Mouse (Mus musculus) forebrain, embryonic 15.5 days (tissue): Measurements from ENCODE around the gene Dazap1. TPM values are rescaled to one million over a fixed set of nuclear protein-coding genes. Genes with fewer than 3 reads are reported as not detected.
"Not testable (repeated sequence)": the region's sequence is repeated elsewhere in the genome, so short reads cannot be mapped to it uniquely, and the experiment has no call there.

ENCODE experiments used
- ATAC-seq: fragments of 200-750 bp; cut with Nextera tagmentation; replicated peaks from 2 replicates; pipeline ENCODE4 v1.8.0; 2017; ENCODE audit warnings: mild to moderate bottlenecking, moderate TSS enrichment, moderate library complexity
- H3K27ac ChIP-seq: fragments of 300-500 bp; sonication (generic); replicated peaks from 2 replicates; pipeline ENCODE4 v1.5.1; 2015; ENCODE audit warnings: mild to moderate bottlenecking, inconsistent platforms
- H3K27me3 ChIP-seq: fragments of 300-500 bp; sonication (generic); 2 replicates; pipeline ENCODE4 v1.6.1; 2015; ENCODE audit warnings: inconsistent platforms
- H3K36me3 ChIP-seq: fragments of 300-500 bp; sonication (generic); 2 replicates; pipeline ENCODE4 v1.6.1; 2015; ENCODE audit warnings: mild to moderate bottlenecking, inconsistent platforms
- H3K4me1 ChIP-seq: fragments of 300-500 bp; sonication (generic); 2 replicates; pipeline ENCODE4 v1.6.1; 2015; ENCODE audit warnings: inconsistent platforms
- H3K4me2 ChIP-seq: fragments of 300-500 bp; sonication (generic); replicated peaks from 2 replicates; pipeline ENCODE4 v1.6.1; 2015; ENCODE audit warnings: mild to moderate bottlenecking, inconsistent platforms
- H3K4me3 ChIP-seq: fragments of 300-500 bp; sonication (generic); 2 replicates; pipeline ENCODE4 v1.5.1; 2015; ENCODE audit warnings: mild to moderate bottlenecking, inconsistent platforms
- H3K9ac ChIP-seq: fragments of 300-500 bp; sonication (generic); replicated peaks from 2 replicates; pipeline ENCODE4 v1.6.1; 2015; ENCODE audit warnings: mild to moderate bottlenecking, inconsistent platforms
- H3K9me3 ChIP-seq: fragments of 300-500 bp; sonication (generic); 2 replicates; pipeline ENCODE4 v1.6.1; 2016; ENCODE audit warnings: inconsistent platforms
- WGBS: fragments of 180-500 bp; shearing (Covaris S2); methylation state at CpG from one replicate; pipeline ENCODE4 v1.1.7; 2015; ENCODE audit warnings: mixed read lengths; 5-methylcytosine and 5-hydroxymethylcytosine counted together
- polyA plus RNA-seq: library from polyadenylated mRNA; unstranded; fragments of >200 nt; fragmentation: Nextera tagmentation; extraction: Ambion mirVana; gene quantifications from 2 replicates; pipeline ENCODE4 v1.2.1, GENCODE M21; 2015

The Dazap1 gene
- polyA plus RNA-seq, 1 experiment from 2014 or later: 70.0 TPM

DNA sequence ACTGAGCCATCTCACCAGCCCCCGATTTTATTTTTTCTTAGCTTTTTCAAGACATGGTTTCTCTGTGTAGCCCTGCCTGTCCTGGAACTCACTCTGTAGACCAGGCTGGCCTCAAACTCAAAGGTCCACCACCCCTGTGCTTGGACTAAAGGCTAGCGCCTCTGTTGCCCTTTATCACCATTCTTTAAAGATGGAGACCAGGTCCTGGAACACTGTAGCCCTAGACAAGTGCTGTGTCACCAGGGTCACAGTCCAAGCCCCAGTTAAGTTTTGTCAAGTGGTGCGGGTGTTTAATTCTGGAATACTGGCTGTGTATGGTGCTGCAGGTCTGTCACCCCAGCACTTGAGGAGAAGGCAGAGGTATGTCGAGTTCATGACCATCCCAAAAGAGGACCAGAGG is 24.3 kb upstream of the Dazap1 start:
- H3K4me3 ChIP-seq: no peak overlapping the region
- H3K27me3 ChIP-seq: no peaks in the 10 kb centered on the region
- H3K27ac ChIP-seq: no peak overlapping the region
- no peak overlapping the region for H3K4me2 ChIP-seq
- H3K9ac ChIP-seq: no peak overlapping the region
- H3K4me1 ChIP-seq: peaks cover 15% of the 10 kb centered on the region
- 90% methylated on average over 4 of the region's 4 CpGs for WGBS
- H3K9me3 ChIP-seq: no peaks in the 10 kb centered on the region
- peaks cover 92% of the 10 kb centered on the region for H3K36me3 ChIP-seq
- no peak for ATAC-seq

- no peak for ATAC-seq
- no peaks in the 10 kb centered on the region for H3K27me3 ChIP-seq
- H3K4me1 ChIP-seq: peaks cover 6% of the 10 kb centered on the region
- no peak overlapping the region for H3K4me2 ChIP-seq
- H3K4me3 ChIP-seq: no peak overlapping the region
- H3K27ac ChIP-seq: no peak overlapping the region
- WGBS: 92% methylated on average over 3 of the region's 3 CpGs
- no peaks in the 10 kb centered on the region for H3K9me3 ChIP-seq
- H3K36me3 ChIP-seq: peaks cover 95% of the 10 kb centered on the region
- H3K9ac ChIP-seq: no peak overlapping the region
Observed at GRCm38 (mm10) chr10:80238306-80238705, 23.0 kb upstream of the Dazap1 start.

DNA sequence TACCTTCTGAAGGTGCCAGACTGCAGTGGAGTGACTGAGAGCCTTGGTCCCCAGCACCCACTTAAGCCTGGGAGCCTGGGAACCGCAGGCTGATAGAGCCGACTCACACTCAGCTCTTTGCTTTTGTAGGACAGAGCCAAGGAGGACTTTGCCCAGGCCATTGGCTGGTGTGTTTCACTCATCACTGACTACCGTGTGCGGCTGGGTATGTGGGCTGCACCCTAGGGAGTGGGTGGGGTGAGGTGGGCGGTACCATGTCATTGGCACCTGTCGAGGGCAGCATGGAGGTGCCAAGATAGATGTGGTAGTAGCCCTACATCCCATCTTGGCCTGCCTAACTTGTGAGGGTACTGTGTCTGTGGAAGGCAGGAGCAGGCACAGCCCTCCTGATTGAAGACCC is 21.5 kb upstream of the Dazap1 start:
- Histone ChIP-seq H3K9ac (no peak overlapping the region), H3K36me3 (peaks cover 90% of the 10 kb centered on the region), H3K4me3 (no peak overlapping the region), H3K4me1 (no peaks in the 10 kb centered on the region), H3K27ac (no peak overlapping the region), H3K27me3 (no peaks in the 10 kb centered on the region), H3K9me3 (no peaks in the 10 kb centered on the region), H3K4me2 (no peak overlapping the region)
- ATAC-seq: no peak
- 93% methylated on average over 6 of the region's 6 CpGs for WGBS

- WGBS: 45% methylated on average over 9 of the region's 9 CpGs
- Histone ChIP-seq H3K36me3 (peaks cover 69% of the 10 kb centered on the region), H3K9me3 (no peaks in the 10 kb centered on the region), H3K27me3 (no peaks in the 10 kb centered on the region), H3K4me3 (no peak overlapping the region), H3K4me2 (no peak overlapping the region), H3K9ac (no peak overlapping the region), H3K4me1 (peaks cover 6% of the 10 kb centered on the region), H3K27ac (no peak overlapping the region)
- ATAC-seq: no peak
Observed at GRCm38 (mm10) chr10:80242088-80242487, 19.2 kb upstream of the Dazap1 start.

DNA sequence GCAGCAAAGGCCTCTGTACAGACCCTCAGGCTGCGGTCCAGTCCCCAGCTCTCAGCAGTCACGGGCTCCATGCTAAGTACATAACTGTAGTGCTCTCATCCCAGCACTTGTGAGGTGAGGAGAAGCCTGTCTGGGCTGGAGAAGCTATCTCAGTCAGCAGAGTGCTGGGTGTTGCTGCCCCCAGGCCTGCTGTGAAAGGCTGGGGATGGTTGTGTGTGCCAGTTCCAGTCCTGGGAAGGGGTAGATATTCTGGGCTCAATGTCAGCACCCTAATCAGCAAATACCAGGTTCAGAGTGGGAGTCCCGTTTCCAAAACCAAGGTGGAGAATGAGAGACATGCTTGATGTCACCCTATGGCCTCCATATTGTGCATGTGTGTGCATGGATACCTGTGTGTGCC is 18.7 kb upstream of the Dazap1 start:
- H3K36me3 ChIP-seq: peaks cover 64% of the 10 kb centered on the region

GRCm38 (mm10) chr10:80244791-80245399 is 16.4 kb upstream of the Dazap1 start:
- H3K27me3 ChIP-seq: no peaks in the 10 kb centered on the region
- H3K9ac ChIP-seq: peak overlapping the region; percentile 40; the same call in 1 of the 2 replicates
- no peak overlapping the region for H3K4me2 ChIP-seq
- H3K36me3 ChIP-seq: peaks cover 44% of the 10 kb centered on the region
- 36% methylated on average over 5 of the region's 5 CpGs for WGBS
- no peak overlapping the region for H3K4me3 ChIP-seq
- peaks cover 14% of the 10 kb centered on the region for H3K4me1 ChIP-seq
- no peak for ATAC-seq
- peak overlapping the region; percentile 52; the same call in 1 of the 2 replicates for H3K27ac ChIP-seq
- H3K9me3 ChIP-seq: no peaks in the 10 kb centered on the region

More for the DNA sequence above, 18.7 kb upstream of the Dazap1 start:
- H3K27ac ChIP-seq: no peak overlapping the region
- H3K4me2 ChIP-seq: no peak overlapping the region
- H3K4me1 ChIP-seq: peaks cover 6% of the 10 kb centered on the region
- H3K27me3 ChIP-seq: no peaks in the 10 kb centered on the region
- H3K4me3 ChIP-seq: no peak overlapping the region
- WGBS: 89% methylated on average over 3 of the region's 3 CpGs
- no peak overlapping the region for H3K9ac ChIP-seq
- H3K9me3 ChIP-seq: no peaks in the 10 kb centered on the region
- no peak for ATAC-seq

DNA sequence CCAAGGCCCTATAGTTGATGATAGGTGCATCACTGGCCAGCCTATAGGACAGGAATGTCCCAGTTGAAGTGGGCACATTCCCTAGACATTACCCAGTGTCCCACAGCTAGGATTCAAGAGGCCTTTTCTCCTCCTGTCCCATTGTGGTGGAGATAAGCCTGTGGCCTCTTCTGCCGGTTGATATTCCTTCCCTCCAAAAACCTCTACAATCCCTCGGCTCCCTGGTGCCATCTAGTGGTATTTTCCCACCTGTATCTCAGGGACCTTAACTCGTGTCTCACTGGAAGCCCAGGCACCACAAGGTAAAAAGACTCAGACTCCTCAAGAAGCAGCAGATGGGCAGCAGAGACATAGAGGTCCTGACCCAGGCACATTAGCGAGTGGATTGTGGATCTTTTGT is 15.7 kb upstream of the Dazap1 start:
- H3K4me3 ChIP-seq: no peak overlapping the region
- H3K27ac ChIP-seq: peak overlapping the region; percentile 52; the same call in 1 of the 2 replicates
- no peak overlapping the region for H3K4me2 ChIP-seq
- H3K9ac ChIP-seq: peak overlapping the region; percentile 40; the same call in 1 of the 2 replicates
- ATAC-seq: no peak
- no peaks in the 10 kb centered on the region for H3K9me3 ChIP-seq
- H3K27me3 ChIP-seq: no peaks in the 10 kb centered on the region
- peaks cover 21% of the 10 kb centered on the region for H3K4me1 ChIP-seq
- peaks cover 36% of the 10 kb centered on the region for H3K36me3 ChIP-seq
- WGBS: 3% methylated on average over 4 of the region's 4 CpGs

- peaks cover 14% of the 10 kb centered on the region for H3K36me3 ChIP-seq
- no peak overlapping the region; the same call in 1 of the 2 replicates for H3K27ac ChIP-seq
- H3K4me3 ChIP-seq: no peak overlapping the region
- H3K9ac ChIP-seq: no peak overlapping the region
- WGBS: 45% methylated on average over 6 of the region's 6 CpGs
- no peak overlapping the region for H3K4me2 ChIP-seq
- H3K4me1 ChIP-seq: peaks cover 27% of the 10 kb centered on the region
- H3K27me3 ChIP-seq: no peaks in the 10 kb centered on the region
- H3K9me3 ChIP-seq: no peaks in the 10 kb centered on the region
- ATAC-seq: no peak
Observed at GRCm38 (mm10) chr10:80247849-80248248, 13.4 kb upstream of the Dazap1 start.

- Histone ChIP-seq H3K4me3 (peak overlapping the region; percentile 71), H3K4me1 (peaks cover 27% of the 10 kb centered on the region), H3K4me2 (peak overlapping the region; percentile 69)
- WGBS: 40% methylated on average over 3 of the region's 3 CpGs
- H3K9me3 ChIP-seq, H3K27me3 ChIP-seq, H3K9ac ChIP-seq, ATAC-seq, H3K27ac ChIP-seq, H3K36me3 ChIP-seq: not testable (repeated sequence)
Observed at GRCm38 (mm10) chr10:80248437-80248836, 12.8 kb upstream of the Dazap1 start.

DNA sequence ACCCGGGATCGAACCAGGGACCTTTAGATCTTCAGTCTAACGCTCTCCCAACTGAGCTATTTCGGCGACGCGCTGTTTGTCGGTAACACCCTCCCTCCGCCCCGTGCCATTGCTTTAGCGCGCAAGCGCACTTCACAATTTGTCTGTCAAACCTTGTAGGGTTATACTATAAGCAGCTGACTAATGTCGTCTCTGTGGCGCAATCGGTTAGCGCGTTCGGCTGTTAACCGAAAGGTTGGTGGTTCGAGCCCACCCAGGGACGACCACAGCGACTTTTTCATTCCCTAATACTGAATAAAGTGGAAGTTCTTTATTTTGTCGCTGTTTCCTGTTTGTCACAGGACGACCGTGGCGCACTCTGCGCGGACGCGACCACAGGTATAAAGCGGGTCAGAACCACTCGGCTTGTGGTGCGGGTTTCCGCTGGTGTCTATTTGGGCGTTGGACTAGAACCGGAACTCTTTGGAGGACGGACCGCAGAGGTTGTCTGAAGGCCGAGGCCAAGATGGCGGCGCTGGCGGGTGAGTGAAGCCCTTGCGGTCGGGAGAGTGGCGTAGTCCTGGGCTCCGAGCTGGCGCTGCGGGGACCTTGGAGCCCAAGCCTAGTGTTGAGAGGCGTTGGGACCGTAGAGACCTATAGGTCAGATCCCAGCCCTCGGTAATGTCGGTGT is 12.2 kb upstream of the Dazap1 start, which contains the start of gene Ndufs7:
Gene Ndufs7 (plus strand): TSS at position 151 of the 670 bp plus-strand sequence.
- Histone ChIP-seq H3K9me3 (no peaks in the 10 kb centered on the region), H3K27me3 (no peaks in the 10 kb centered on the region), H3K4me1 (peaks cover 27% of the 10 kb centered on the region), H3K36me3 (peaks cover 8% of the 10 kb centered on the region), H3K9ac (peak within 1 kb of the TSS; percentile 73), H3K27ac (peak within 1 kb of the TSS; percentile 92), H3K4me3 (peak within 1 kb of the TSS; percentile 71), H3K4me2 (peak within 1 kb of the TSS; percentile 69)
- peak; percentile 89 for ATAC-seq
- under 1% methylated on average over 53 of the region's 53 CpGs for WGBS

GRCm38 (mm10) chr10:80250059-80250458 is 11.2 kb upstream of the Dazap1 start:
- Histone ChIP-seq H3K36me3 (peaks cover 15% of the 10 kb centered on the region), H3K9ac (peak overlapping the region; percentile 73), H3K4me3 (peak overlapping the region; percentile 71), H3K27me3 (no peaks in the 10 kb centered on the region), H3K9me3 (no peaks in the 10 kb centered on the region), H3K27ac (peak overlapping the region; percentile 92), H3K4me2 (peak overlapping the region; percentile 69), H3K4me1 (peaks cover 27% of the 10 kb centered on the region)
- WGBS: 49% methylated on average over 2 of the region's 2 CpGs
- ATAC-seq: no peak

DNA sequence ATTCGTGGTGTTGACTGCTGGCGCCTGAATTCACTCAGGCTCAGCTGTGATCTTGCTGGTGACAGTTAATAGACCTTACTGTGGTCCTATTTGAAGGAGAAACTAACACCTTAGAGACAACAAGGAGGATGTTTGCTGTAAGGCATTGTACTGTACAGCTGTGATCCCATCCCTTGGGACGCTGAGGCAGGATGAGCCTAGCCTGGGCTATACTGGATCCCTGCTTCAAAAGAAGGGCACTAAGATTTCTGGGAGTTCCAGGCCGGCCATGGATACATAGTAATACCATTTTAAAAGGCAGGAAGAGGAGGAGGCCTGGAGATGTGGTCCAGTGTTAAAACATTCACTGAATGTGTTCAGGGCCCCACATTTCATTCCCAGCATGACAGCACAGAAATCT is 10.7 kb upstream of the Dazap1 start:
- no peak for ATAC-seq
- H3K4me1 ChIP-seq: peaks cover 21% of the 10 kb centered on the region
- no peaks in the 10 kb centered on the region for H3K9me3 ChIP-seq
- H3K36me3 ChIP-seq: peaks cover 20% of the 10 kb centered on the region
- no peak overlapping the region for H3K27ac ChIP-seq
- H3K4me2 ChIP-seq: 0 out of 2 replicates have a peak overlapping the region, but pooled peaks have one; percentile 69
- H3K4me3 ChIP-seq: peak overlapping the region; percentile 71
- 88% methylated on average over 4 of the region's 4 CpGs for WGBS
- no peaks in the 10 kb centered on the region for H3K27me3 ChIP-seq
- no peak overlapping the region for H3K9ac ChIP-seq
